ENCODE assay signal across 19 mouse cellular contexts in the genomic region with DNA sequence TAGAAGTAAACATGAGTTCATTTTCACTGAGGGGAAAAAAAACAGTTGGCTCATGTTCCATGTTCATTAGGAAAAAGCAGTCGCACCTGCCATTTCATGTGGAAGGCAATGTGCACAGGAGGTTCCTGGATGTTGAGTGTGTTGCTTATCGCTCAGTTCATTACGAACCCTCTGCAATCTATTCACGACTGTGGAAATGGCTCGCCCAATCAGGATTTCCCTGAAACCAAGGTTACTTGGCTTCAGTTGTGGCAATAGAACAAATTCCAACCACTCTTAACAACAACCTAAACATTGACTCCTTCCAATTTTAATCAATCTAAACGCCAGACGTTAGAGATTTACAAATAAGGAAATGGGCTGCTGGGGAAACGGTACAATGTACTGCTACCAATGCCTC.
DNase-seq lines count a peak whose midpoint lies in the region; ATAC-seq and TF ChIP-seq lines count a peak whose summit lies in the region.
"Had no signal": no experiment of that assay in that cellular context is flagged by ENCODE, and none has a peak within 500 bp of the region (broad histone marks: within the 10 kb centered on the region; RNA-seq: fewer than 3 reads in every experiment).

No protein-coding gene starts in this region.

- ATAC-seq in heart, embryonic 11.5 days (replicated peaks; ENCODE audit: insufficient number of reproducible peaks, low FRiP score, low TSS enrichment), result no peak

- H3K36me3 ChIP-seq in heart, adult 2 months (ENCODE audit: control insufficient read depth, insufficient read depth, low read length), result peaks cover 5% of the 10 kb centered on the region; the same call in 1 of the 2 replicates
- H3K36me3 ChIP-seq in heart, embryonic 11.5 days (ENCODE audit: control insufficient read depth, insufficient read depth, low read length), result no peaks in the 10 kb centered on the region
- H3K36me3 ChIP-seq: hindbrain, embryonic 15.5 days; limb, embryonic 13.5 days; liver, embryonic 15.5 days; midbrain, embryonic 12.5 days; stomach, embryonic 15.5 days had no signal

- intact Hi-C loops in heart, adult 2 months (cut with DNase I), result loop anchor here (5.0 kb wide), 1 partner anchor 71 kb away; no protein-coding TSS in a partner anchor

- DNase-seq in heart, adult 2 months, result peak in 1 of 2 experiments; percentile 4
- DNase-seq in heart, postnatal 4 days, result no peak
- peak; percentile 3 for DNase-seq in lung, postnatal 36 days
- DNase-seq in lung, adult 18-20 months, result no peak
- peak; percentile 13 for DNase-seq in large intestine, adult 2 months (ENCODE audit: low read depth, low spot score)
- DNase-seq in adrenal gland, adult 2 months, result no peak
- DNase-seq in gastrocnemius, postnatal 4 days (ENCODE audit: low spot score in 2 of 2), result no peak
- DNase-seq: adrenal gland, postnatal 36 days; kidney, adult 9 months; lung, postnatal 4 days; right cerebral cortex, adult 18-20 months; spleen, adult 18-20 months; thymus, postnatal 36 days had no signal

- no peak overlapping the region for H3K9ac ChIP-seq in heart, adult 2 months (ENCODE audit: low read depth, low read length)
- no peak overlapping the region for H3K9ac ChIP-seq in heart, embryonic 11.5 days (ENCODE audit: low read depth, low read length)
- H3K9ac ChIP-seq: hindbrain, embryonic 15.5 days; limb, embryonic 13.5 days; liver, embryonic 15.5 days; midbrain, embryonic 12.5 days; stomach, embryonic 15.5 days had no signal

- TF ChIP-seq CTCF in heart, adult 2 months (IDR thresholded peaks at IDR 0.05), result no peak

- H3K27ac ChIP-seq in heart, adult 2 months, result peak overlapping the region; percentile 16; the same call in 1 of the 2 replicates
- H3K27ac ChIP-seq in heart, embryonic 11.5 days (ENCODE audit: low read depth, low read length), result peak overlapping the region; percentile 91
- H3K27ac ChIP-seq: hindbrain, embryonic 15.5 days; limb, embryonic 13.5 days; liver, embryonic 15.5 days; midbrain, embryonic 12.5 days; stomach, embryonic 15.5 days had no signal

- TF ChIP-seq POLR2A in heart, adult 2 months (IDR thresholded peaks at IDR 0.05; ENCODE audit: insufficient read depth, low read depth, low read length), result no peak

- no peak for TF ChIP-seq EP300 in heart, adult 2 months (IDR thresholded peaks at IDR 0.05; ENCODE audit: insufficient read depth, low read depth, low read length)

- H3K4me1 ChIP-seq in heart, adult 2 months (ENCODE audit: control insufficient read depth, insufficient read depth, low read length), result peaks cover 7% of the 10 kb centered on the region
- peaks cover 11% of the 10 kb centered on the region for H3K4me1 ChIP-seq in heart, embryonic 11.5 days (ENCODE audit: control insufficient read depth, insufficient read depth, low read length)
- H3K4me1 ChIP-seq: hindbrain, embryonic 15.5 days; liver, embryonic 15.5 days; stomach, embryonic 15.5 days had no signal

- H3K4me2 ChIP-seq in heart, embryonic 11.5 days, result no peak overlapping the region
- H3K4me2 ChIP-seq: hindbrain, embryonic 15.5 days; limb, embryonic 13.5 days; liver, embryonic 15.5 days; midbrain, embryonic 12.5 days; stomach, embryonic 15.5 days had no signal

- no peak overlapping the region for H3K4me3 ChIP-seq in heart, adult 2 months
- no peak overlapping the region for H3K4me3 ChIP-seq in heart, embryonic 11.5 days (ENCODE audit: low read depth, low read length)
- H3K4me3 ChIP-seq: hindbrain, embryonic 15.5 days; limb, embryonic 13.5 days; liver, embryonic 15.5 days; midbrain, embryonic 12.5 days; stomach, embryonic 15.5 days had no signal

- no peaks in the 10 kb centered on the region for H3K79me2 ChIP-seq in heart, adult 2 months (replicated peaks; ENCODE audit: control insufficient read depth, insufficient read depth, low read length)

- WGBS in heart, adult 2 months, result 24% methylated on average over 8 of the region's 8 CpGs
- 45% methylated on average over 8 of the region's 8 CpGs for WGBS in heart, embryonic 11.5 days (ENCODE audit: insufficient replicate concordance)
- 36% methylated on average over 8 of the region's 8 CpGs for WGBS in large intestine, adult 2 months

- no peaks in the 10 kb centered on the region for H3K27me3 ChIP-seq in heart, adult 2 months (ENCODE audit: control insufficient read depth, insufficient read depth, low read length)
- H3K27me3 ChIP-seq in heart, embryonic 11.5 days (ENCODE audit: control insufficient read depth, insufficient read depth, low read length), result no peaks in the 10 kb centered on the region
- H3K27me3 ChIP-seq: hindbrain, embryonic 15.5 days; limb, embryonic 13.5 days; liver, embryonic 15.5 days; midbrain, embryonic 12.5 days; stomach, embryonic 15.5 days had no signal

- H3K9me3 ChIP-seq in heart, embryonic 11.5 days (replicated peaks; ENCODE audit: control insufficient read depth, low read length), result no peaks in the 10 kb centered on the region
- H3K9me3 ChIP-seq: hindbrain, embryonic 15.5 days; limb, embryonic 13.5 days; liver, embryonic 15.5 days; midbrain, embryonic 12.5 days; stomach, embryonic 15.5 days had no signal

Comparison
In these comparisons a context has a peak if more than half of its experiments do, and no peak if none do; other contexts are left out.
1. DNase-seq: peak in lung, postnatal 36 days (single experiment) and large intestine, adult 2 months (single experiment); none in heart, postnatal 4 days (single experiment), lung, adult 18-20 months (0 of 2), adrenal gland, adult 2 months (single experiment) and gastrocnemius, postnatal 4 days (0 of 2).